Mouse (Mus musculus) layer of hippocampus, adult 11-12 months (tissue): Measurements from ENCODE around the gene Cchcr1.

Experiments
- DNase-seq: peaks from one replicate; pipeline ENCODE4 v3.0.0; 2022; ENCODE audit warnings: low spot score

Cchcr1 gene

GRCm38 (mm10) chr17:35514756-35515155, 2.1 kb upstream of the Cchcr1 start:
- DNase-seq, result no peak

- no peak for DNase-seq
Measured at GRCm38 (mm10) chr17:35515911-35516640, 824 bp upstream of the Cchcr1 start.

GRCm38 (mm10) chr17:35517526-35517925, 626 bp downstream of the Cchcr1 start:
- no peak for DNase-seq

- no peak for DNase-seq
Measured at GRCm38 (mm10) chr17:35524354-35524753, 7.5 kb downstream of the Cchcr1 start.

- DNase-seq, result no peak
Measured at GRCm38 (mm10) chr17:35526644-35527043, 9.7 kb downstream of the Cchcr1 start.

GRCm38 (mm10) chr17:35532360-35532759, 15.5 kb downstream of the Cchcr1 start:
- DNase-seq, result no peak

GRCm38 (mm10) chr17:35532901-35533300, 16.0 kb downstream of the Cchcr1 start, which contains the start of gene Psors1c2:
Gene Psors1c2 (plus strand): TSS chr17:35533201.
- DNase-seq, result no peak

GRCm38 (mm10) chr17:35534343-35534742, 17.4 kb downstream of the Cchcr1 start:
- DNase-seq, result peak; percentile 83

GRCm38 (mm10) chr17:35537421-35537820, 20.5 kb downstream of the Cchcr1 start:
- no peak for DNase-seq

- DNase-seq, result no peak
Measured at GRCm38 (mm10) chr17:35538476-35538875, 21.6 kb downstream of the Cchcr1 start.

- no peak for DNase-seq
Measured at GRCm38 (mm10) chr17:35539540-35539939, 22.6 kb downstream of the Cchcr1 start.

- no peak for DNase-seq
Measured at GRCm38 (mm10) chr17:35542761-35543411, 26.0 kb downstream of the Cchcr1 start.

GRCm38 (mm10) chr17:35543412-35543861, 26.5 kb downstream of the Cchcr1 start:
- no peak for DNase-seq

GRCm38 (mm10) chr17:35544001-35544400, 27.1 kb downstream of the Cchcr1 start:
- DNase-seq, result no peak

- peak; percentile 53 for DNase-seq
Measured at GRCm38 (mm10) chr17:35544680-35545079, 27.8 kb downstream of the Cchcr1 start.

GRCm38 (mm10) chr17:35547465-35547864, 30.6 kb downstream of the Cchcr1 start:
- no peak for DNase-seq

- DNase-seq, result no peak
Measured at GRCm38 (mm10) chr17:35548636-35549035, 31.7 kb downstream of the Cchcr1 start.

- DNase-seq, result peak; percentile 65
Measured at GRCm38 (mm10) chr17:35549437-35550142, 32.7 kb downstream of the Cchcr1 start.

- DNase-seq, result no peak
Measured at GRCm38 (mm10) chr17:35550143-35550494, 33.2 kb downstream of the Cchcr1 start.

- DNase-seq, result no peak
Measured at GRCm38 (mm10) chr17:35550871-35551270, 34.0 kb downstream of the Cchcr1 start.

GRCm38 (mm10) chr17:35551881-35552414, 35.0 kb downstream of the Cchcr1 start, which contains the start of gene Cdsn:
Gene Cdsn (plus strand): TSS chr17:35552128.
- DNase-seq, result no peak

GRCm38 (mm10) chr17:35554321-35554720, 37.4 kb downstream of the Cchcr1 start:
- no peak for DNase-seq
